Mouse (Mus musculus) neutrophil, adult 59 days (primary cell): Measurements from ENCODE around the gene Ankef1. TPM values are rescaled to one million over a fixed set of nuclear protein-coding genes. Genes with fewer than 3 reads are reported as not detected.

Experiments used
- total RNA-seq, 2 experiments: library from RNA; stranded (reverse); gene quantifications; 1 replicate in 1 of 2; 2 replicates in 1 of 2; pipeline ENCODE4 v1.2.4; 2023

The Ankef1 gene
- not detected for total RNA-seq

GRCm38 (mm10) chr2:136501651-136502050, at the start of gene Ankef1:
TSS of gene Ankef1 (plus strand) at chr2:136501910.

Other genes with a start within 250 kb of the Ankef1 start
- not detected for gene Pak7, start 113.9 kb upstream of the Ankef1 start, total RNA-seq
- not detected for gene Snap25, start 211.5 kb downstream of the Ankef1 start, total RNA-seq